Mouse (Mus musculus): ENCODE results near the gene St7. TPM values are rescaled to one million over a fixed set of nuclear protein-coding genes. Genes with fewer than 3 reads are reported as not detected.

The St7 gene
- polyA plus RNA-seq, 1 experiment from 2014 or later: 54.5 TPM

- Histone ChIP-seq H3K9ac (no peak overlapping the region), H3K9me3 (ENCODE audit: control insufficient read depth, low read length) (no peaks in the 10 kb centered on the region), H3K4me3 (replicated peaks; ENCODE audit: low read length) (no peak overlapping the region), H3K4me1 (replicated peaks; ENCODE audit: control insufficient read depth, insufficient read depth, low read length) (no peaks in the 10 kb centered on the region), H3K27me3 (ENCODE audit: control insufficient read depth, insufficient read depth, low read length) (no peaks in the 10 kb centered on the region), H3K27ac (no peak overlapping the region), H3K4me2 (replicated peaks) (no peak overlapping the region), H3K36me3 (replicated peaks; ENCODE audit: control insufficient read depth, insufficient read depth) (peaks cover 27% of the 10 kb centered on the region)
- DNase-seq (ENCODE audit: low spot score) (no peak), ATAC-seq (ENCODE audit: low FRiP score) (no peak)
- whole genome bisulfite sequencing: 81% methylated on average over 29 of the region's 29 CpGs
Observed at GRCm38 (mm10) chr6:17840431-17840830, 147.7 kb downstream of the St7 start.

GRCm38 (mm10) chr6:17842759-17843158 is 150.0 kb downstream of the St7 start:
- Histone ChIP-seq H3K4me2 (replicated peaks) (no peak overlapping the region), H3K27me3 (ENCODE audit: control insufficient read depth, insufficient read depth, low read length) (no peaks in the 10 kb centered on the region), H3K9me3 (ENCODE audit: control insufficient read depth, low read length) (no peaks in the 10 kb centered on the region), H3K36me3 (replicated peaks; ENCODE audit: control insufficient read depth, insufficient read depth) (peaks cover 24% of the 10 kb centered on the region), H3K9ac (no peak overlapping the region), H3K4me3 (replicated peaks; ENCODE audit: low read length) (no peak overlapping the region), H3K27ac (no peak overlapping the region), H3K4me1 (replicated peaks; ENCODE audit: control insufficient read depth, insufficient read depth, low read length) (no peaks in the 10 kb centered on the region)
- 27% methylated on average over 3 of the region's 3 CpGs for WGBS
- ATAC-seq (ENCODE audit: low FRiP score) (no peak), DNase-seq (ENCODE audit: low spot score) (peak; percentile 85)

DNA sequence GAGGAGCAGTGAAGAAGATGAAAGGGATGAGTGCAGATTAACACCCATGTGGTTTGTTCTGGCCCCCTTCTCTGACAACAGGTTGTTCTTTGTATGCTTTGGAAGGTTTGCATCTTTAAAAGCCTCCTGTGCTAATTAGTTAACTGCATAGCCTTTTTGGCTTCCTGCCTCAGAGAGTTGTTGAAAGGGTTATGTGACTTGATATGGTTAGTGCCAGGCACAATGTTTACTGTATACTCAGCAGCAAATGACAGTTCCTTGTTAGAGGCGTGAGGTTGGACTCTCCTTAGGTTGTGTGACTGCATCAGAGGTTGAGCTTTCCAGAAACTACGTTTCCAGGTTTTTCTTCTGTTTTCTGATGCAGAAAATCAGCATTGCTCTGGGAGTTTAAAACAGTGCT is 158.6 kb downstream of the St7 start:
- H3K4me1 ChIP-seq (replicated peaks; ENCODE audit: control insufficient read depth, insufficient read depth, low read length): no peaks in the 10 kb centered on the region
- H3K9ac ChIP-seq: no peak overlapping the region
- no peaks in the 10 kb centered on the region for H3K27me3 ChIP-seq (ENCODE audit: control insufficient read depth, insufficient read depth, low read length)
- H3K4me3 ChIP-seq (replicated peaks; ENCODE audit: low read length): no peak overlapping the region
- DNase-seq (ENCODE audit: low spot score) (no peak), ATAC-seq (ENCODE audit: low FRiP score) (no peak)
- 84% methylated on average over 2 of the region's 2 CpGs for WGBS
- H3K27ac ChIP-seq: no peak overlapping the region
- no peaks in the 10 kb centered on the region for H3K9me3 ChIP-seq (ENCODE audit: control insufficient read depth, low read length)
- H3K36me3 ChIP-seq (replicated peaks; ENCODE audit: control insufficient read depth, insufficient read depth): peaks cover 60% of the 10 kb centered on the region
- H3K4me2 ChIP-seq (replicated peaks): no peak overlapping the region

GRCm38 (mm10) chr6:17853587-17854274 is 161.0 kb downstream of the St7 start:
- Histone ChIP-seq H3K9me3 (ENCODE audit: control insufficient read depth, low read length) (no peaks in the 10 kb centered on the region), H3K27ac (no peak overlapping the region), H3K4me3 (replicated peaks; ENCODE audit: low read length) (no peak overlapping the region), H3K36me3 (replicated peaks; ENCODE audit: control insufficient read depth, insufficient read depth) (peaks cover 56% of the 10 kb centered on the region), H3K4me1 (replicated peaks; ENCODE audit: control insufficient read depth, insufficient read depth, low read length) (no peaks in the 10 kb centered on the region), H3K27me3 (ENCODE audit: control insufficient read depth, insufficient read depth, low read length) (no peaks in the 10 kb centered on the region), H3K9ac (no peak overlapping the region), H3K4me2 (replicated peaks) (no peak overlapping the region)
- 89% methylated on average over 5 of the region's 5 CpGs for WGBS
- ATAC-seq (ENCODE audit: low FRiP score) (no peak), DNase-seq (ENCODE audit: low spot score) (no peak)

DNA sequence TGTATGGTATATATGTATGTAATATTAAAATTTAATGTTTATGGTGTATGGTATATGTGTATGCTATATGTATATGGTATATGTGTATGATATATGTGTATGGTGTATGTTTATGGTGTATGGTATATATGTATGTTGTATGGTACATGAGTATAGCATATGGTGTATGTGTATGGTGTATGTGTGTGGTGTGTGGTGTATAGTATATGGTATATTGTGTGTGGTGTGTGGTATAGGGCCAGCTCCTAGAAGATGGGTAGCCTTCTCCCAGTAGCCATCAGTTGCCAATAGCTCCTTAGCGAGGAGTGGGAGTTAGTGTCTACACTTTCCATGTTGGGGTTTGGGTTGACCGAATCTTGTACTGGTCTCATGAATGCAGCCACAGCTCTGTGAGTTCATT is 162.9 kb downstream of the St7 start:
- 100% methylated on average over 2 of the region's 2 CpGs for WGBS

GRCm38 (mm10) chr6:17859564-17859963 is 166.8 kb downstream of the St7 start:
- ATAC-seq (ENCODE audit: low FRiP score) (no peak), DNase-seq (ENCODE audit: low spot score) (no peak)
- no peak overlapping the region for H3K27ac ChIP-seq
- no peaks in the 10 kb centered on the region for H3K9me3 ChIP-seq (ENCODE audit: control insufficient read depth, low read length)
- H3K4me3 ChIP-seq (replicated peaks; ENCODE audit: low read length): no peak overlapping the region
- H3K9ac ChIP-seq: no peak overlapping the region
- H3K4me1 ChIP-seq (replicated peaks; ENCODE audit: control insufficient read depth, insufficient read depth, low read length): no peaks in the 10 kb centered on the region
- WGBS: 88% methylated on average over 1 of the region's 1 CpGs
- H3K4me2 ChIP-seq (replicated peaks): no peak overlapping the region
- H3K36me3 ChIP-seq (replicated peaks; ENCODE audit: control insufficient read depth, insufficient read depth): peaks cover 59% of the 10 kb centered on the region
- no peaks in the 10 kb centered on the region for H3K27me3 ChIP-seq (ENCODE audit: control insufficient read depth, insufficient read depth, low read length)

More for the DNA sequence above, 162.9 kb downstream of the St7 start:
- Histone ChIP-seq H3K36me3 (replicated peaks; ENCODE audit: control insufficient read depth, insufficient read depth) (peaks cover 61% of the 10 kb centered on the region), H3K4me3 (replicated peaks; ENCODE audit: low read length) (no peak overlapping the region), H3K4me1 (replicated peaks; ENCODE audit: control insufficient read depth, insufficient read depth, low read length) (no peaks in the 10 kb centered on the region), H3K27me3 (ENCODE audit: control insufficient read depth, insufficient read depth, low read length) (no peaks in the 10 kb centered on the region), H3K9me3 (ENCODE audit: control insufficient read depth, low read length) (no peaks in the 10 kb centered on the region), H3K9ac (no peak overlapping the region), H3K27ac (no peak overlapping the region), H3K4me2 (replicated peaks) (no peak overlapping the region)
- ATAC-seq (ENCODE audit: low FRiP score): 0 out of 2 replicates have a peak, but pooled peaks have one; percentile 57
- DNase-seq (ENCODE audit: low spot score): no peak

- WGBS: 88% methylated on average over 1 of the region's 1 CpGs
- H3K4me3 ChIP-seq (replicated peaks; ENCODE audit: low read length): no peak overlapping the region
- ATAC-seq (ENCODE audit: low FRiP score): no peak
Observed at GRCm38 (mm10) chr6:17860463-17860862, 167.7 kb downstream of the St7 start.

DNA sequence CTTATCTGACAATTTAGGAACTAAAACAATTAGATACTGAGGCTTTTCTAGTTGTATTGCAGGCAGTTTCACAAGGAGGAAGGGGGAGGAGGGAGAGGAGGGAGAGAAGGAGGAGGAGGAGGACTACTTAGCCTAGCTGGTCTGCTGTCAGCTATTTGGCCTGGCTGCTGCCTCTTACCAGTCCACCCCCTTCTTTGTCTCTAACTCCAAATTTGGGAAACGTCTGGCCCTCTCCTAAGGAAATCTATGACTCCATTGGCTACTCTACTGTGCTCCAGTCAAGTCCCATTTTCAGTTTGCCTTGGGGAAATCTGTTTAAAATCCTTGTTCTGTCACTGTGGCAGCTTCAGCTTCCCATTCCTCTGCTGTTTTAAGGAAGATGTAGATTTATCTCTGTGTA is 175.1 kb downstream of the St7 start:
- Histone ChIP-seq H3K4me3 (replicated peaks; ENCODE audit: low read length) (no peak overlapping the region), H3K9me3 (ENCODE audit: control insufficient read depth, low read length) (no peaks in the 10 kb centered on the region), H3K27ac (no peak overlapping the region), H3K9ac (no peak overlapping the region), H3K27me3 (ENCODE audit: control insufficient read depth, insufficient read depth, low read length) (no peaks in the 10 kb centered on the region), H3K4me2 (replicated peaks) (no peak overlapping the region), H3K36me3 (replicated peaks; ENCODE audit: control insufficient read depth, insufficient read depth) (peaks cover 52% of the 10 kb centered on the region), H3K4me1 (replicated peaks; ENCODE audit: control insufficient read depth, insufficient read depth, low read length) (no peaks in the 10 kb centered on the region)
- no peak for ATAC-seq (ENCODE audit: low FRiP score)
- no peak for DNase-seq (ENCODE audit: low spot score)
- 83% methylated on average over 1 of the region's 1 CpGs for WGBS

More at GRCm38 (mm10) chr6:17860463-17860862, 167.7 kb downstream of the St7 start:
- Histone ChIP-seq H3K27me3 (ENCODE audit: control insufficient read depth, insufficient read depth, low read length) (no peaks in the 10 kb centered on the region), H3K4me1 (replicated peaks; ENCODE audit: control insufficient read depth, insufficient read depth, low read length) (no peaks in the 10 kb centered on the region), H3K27ac (no peak overlapping the region), H3K4me2 (replicated peaks) (no peak overlapping the region), H3K36me3 (replicated peaks; ENCODE audit: control insufficient read depth, insufficient read depth) (peaks cover 55% of the 10 kb centered on the region), H3K9ac (no peak overlapping the region), H3K9me3 (ENCODE audit: control insufficient read depth, low read length) (no peaks in the 10 kb centered on the region)
- no peak for DNase-seq (ENCODE audit: low spot score)

- Histone ChIP-seq H3K27ac (no peak overlapping the region), H3K36me3 (replicated peaks; ENCODE audit: control insufficient read depth, insufficient read depth) (peaks cover 44% of the 10 kb centered on the region), H3K9me3 (ENCODE audit: control insufficient read depth, low read length) (no peaks in the 10 kb centered on the region), H3K4me1 (replicated peaks; ENCODE audit: control insufficient read depth, insufficient read depth, low read length) (peaks cover 10% of the 10 kb centered on the region; the same call in 1 of the 2 replicates), H3K4me2 (replicated peaks) (no peak overlapping the region), H3K4me3 (replicated peaks; ENCODE audit: low read length) (no peak overlapping the region), H3K27me3 (ENCODE audit: control insufficient read depth, insufficient read depth, low read length) (no peaks in the 10 kb centered on the region), H3K9ac (no peak overlapping the region)
- DNase-seq (ENCODE audit: low spot score): no peak
- WGBS: 79% methylated on average over 3 of the region's 3 CpGs
- no peak for ATAC-seq (ENCODE audit: low FRiP score)
Observed at GRCm38 (mm10) chr6:17871831-17872372, 179.2 kb downstream of the St7 start.

All from hindbrain, embryonic 14.5 days (tissue).